Mouse (Mus musculus) urinary bladder, postnatal 10 days (tissue): ENCODE data around the gene Ctnnb1.
A peak's percentile ranks its signal among the peaks of the same experiment; 100 is the strongest.

ENCODE experiments used
- DNase-seq: peaks from one replicate; pipeline ENCODE4 v3.0.0; 2022; ENCODE audit warnings: low spot score

Ctnnb1 gene

DNA sequence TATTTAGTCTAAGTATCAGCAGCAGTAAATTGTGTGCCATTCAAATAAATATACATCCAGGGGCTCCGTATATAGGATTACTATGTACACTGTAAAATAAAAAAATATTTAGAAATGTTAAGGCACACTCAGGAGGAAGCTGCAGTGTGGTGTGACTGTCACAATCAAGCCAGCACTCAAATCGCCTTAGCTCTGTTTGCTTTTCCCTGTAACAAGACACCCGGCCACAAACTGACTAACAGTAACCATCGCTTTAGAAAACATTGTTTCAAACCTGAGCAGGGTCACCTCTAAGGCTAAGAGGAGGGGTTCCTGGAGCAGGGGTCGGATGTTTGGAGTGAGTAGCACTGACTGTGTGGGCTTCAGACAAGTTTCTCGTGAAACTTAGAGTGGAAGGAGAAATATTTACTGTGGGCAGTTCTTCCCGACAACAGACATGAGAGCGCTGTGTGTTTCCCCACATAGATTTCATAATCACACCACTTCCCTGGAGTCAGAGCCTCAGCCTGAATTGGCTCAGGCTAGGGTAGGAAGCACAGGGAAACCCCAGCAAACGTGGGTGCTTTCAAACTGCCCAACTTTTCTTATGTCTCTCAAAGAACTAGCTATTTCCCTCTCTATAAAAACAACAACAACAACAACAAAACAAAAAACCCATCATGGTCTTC is 1.9 kb upstream of the Ctnnb1 start:
- no peak for DNase-seq

DNA sequence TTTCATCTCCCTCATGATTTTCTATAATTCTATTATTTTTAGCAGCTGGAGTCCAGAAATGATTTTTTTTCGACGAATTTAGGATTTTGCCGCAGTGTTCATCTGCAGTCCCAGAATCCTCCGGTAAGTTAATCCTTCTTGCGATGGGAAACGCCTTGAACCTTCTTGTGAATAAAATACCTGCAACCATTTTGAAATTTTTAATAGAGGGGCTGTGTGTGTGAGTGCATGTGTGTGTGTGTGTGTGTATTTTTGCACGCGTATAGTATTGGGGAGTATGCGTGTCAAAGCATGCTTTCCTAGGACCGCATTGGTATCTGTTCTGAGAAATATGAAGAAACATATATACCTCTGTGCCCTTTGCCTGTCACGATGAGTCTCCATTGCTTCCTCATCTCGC is 1.0 kb downstream of the Ctnnb1 start:
- no peak for DNase-seq

GRCm38 (mm10) chr9:120930811-120931210 is 1.8 kb downstream of the Ctnnb1 start:
- no peak for DNase-seq

GRCm38 (mm10) chr9:120932371-120932770 is 3.4 kb downstream of the Ctnnb1 start:
- DNase-seq, result no peak

GRCm38 (mm10) chr9:120932797-120933586 is 4.0 kb downstream of the Ctnnb1 start:
- DNase-seq, result peak; percentile 90

DNA sequence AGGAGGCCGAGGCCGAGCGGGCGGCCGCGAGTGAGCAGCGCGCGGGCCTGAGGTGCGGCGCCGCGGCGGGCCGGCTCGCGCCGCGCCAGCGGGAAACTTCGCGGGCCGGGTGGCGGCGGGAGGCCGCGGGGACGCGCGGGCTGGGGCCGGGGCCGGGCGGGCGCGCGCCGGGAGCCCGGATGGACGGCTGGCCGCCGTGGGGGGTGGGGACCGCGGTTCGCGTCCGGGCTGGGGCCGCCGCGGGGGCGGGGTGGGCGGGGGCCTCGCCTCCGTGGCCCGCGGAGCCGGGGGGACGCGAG is 4.5 kb downstream of the Ctnnb1 start:
- DNase-seq, result no peak

DNA sequence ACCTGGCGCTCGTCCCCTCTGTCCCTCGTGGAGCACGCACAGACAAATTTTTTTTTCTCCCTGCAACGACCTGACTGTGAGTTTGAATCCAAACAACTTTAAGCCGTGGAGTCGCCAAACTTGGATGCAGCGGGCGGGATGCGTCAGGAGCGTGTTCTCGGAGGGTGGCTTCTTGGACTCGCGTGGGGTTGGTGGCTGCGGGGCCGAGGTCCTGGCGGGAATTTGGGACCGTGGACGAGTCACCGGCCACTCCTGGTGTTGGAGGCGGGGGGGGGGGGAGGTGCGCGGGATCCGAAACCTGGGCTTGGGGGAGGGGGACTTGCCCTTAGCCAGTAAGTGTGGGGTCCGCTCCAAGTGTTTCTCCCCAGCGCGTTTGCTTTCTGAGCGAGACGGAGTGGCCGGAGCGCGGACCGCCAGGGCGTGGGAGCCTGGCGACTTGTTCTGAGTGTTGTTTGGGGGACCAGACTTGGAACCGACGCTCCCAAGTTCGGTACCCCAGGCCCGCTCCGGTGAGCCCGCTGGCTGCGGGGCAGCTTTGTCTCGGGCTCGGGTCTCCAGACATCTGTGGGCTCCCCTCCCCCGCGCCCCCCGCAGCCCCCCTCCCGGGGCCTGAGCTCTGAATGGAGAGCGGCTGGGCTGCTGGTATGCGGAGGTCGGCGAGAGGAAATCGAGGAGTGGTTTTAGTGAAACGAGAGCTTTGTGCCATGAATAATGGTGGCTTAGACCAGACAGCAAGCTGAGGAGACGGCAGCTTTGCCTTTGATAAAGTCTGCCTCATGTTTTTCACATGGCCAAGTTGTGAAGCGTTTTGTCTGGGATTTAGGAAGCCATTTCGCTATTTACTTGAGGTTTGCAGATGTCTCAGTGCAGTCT is 5.1 kb downstream of the Ctnnb1 start:
- DNase-seq, result no peak

DNA sequence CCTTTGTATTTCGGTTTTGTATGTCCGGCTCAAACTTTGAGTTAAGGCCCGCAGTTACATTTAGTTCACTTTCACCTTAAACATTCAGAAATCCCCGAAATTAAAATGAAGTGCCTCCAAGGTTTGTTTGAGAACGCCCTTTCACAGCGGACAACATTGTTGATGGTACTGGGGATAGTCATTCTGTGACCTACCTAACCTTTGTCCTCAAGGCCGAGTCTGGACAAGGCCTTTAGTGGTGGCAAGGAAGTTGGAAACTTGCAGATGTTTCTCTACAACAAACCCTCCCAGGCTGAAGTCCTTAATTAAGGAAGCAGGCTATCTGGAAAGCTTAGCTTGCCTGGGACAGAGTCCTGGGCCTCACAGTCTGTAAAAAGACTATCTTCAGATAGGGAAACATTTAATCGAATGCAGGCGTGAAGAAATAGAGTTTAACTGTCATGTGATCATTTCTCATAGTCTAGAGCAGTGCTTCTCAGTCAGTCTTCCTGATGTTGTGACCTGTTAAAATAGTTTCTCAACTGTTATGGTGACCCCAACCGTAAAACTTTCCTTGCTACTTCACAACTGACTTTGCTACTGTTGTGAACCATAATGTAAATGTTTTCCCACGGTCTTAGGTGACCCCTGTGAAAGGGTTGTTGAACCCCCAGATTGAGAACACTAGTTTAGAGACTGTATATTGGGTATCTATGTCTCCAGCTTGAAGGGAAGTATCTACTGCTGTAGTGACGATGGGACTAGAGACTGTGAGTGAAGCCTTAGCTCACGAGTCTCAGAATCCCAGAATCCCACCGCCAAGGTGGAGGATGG is 6.0 kb downstream of the Ctnnb1 start:
- no peak for DNase-seq

DNA sequence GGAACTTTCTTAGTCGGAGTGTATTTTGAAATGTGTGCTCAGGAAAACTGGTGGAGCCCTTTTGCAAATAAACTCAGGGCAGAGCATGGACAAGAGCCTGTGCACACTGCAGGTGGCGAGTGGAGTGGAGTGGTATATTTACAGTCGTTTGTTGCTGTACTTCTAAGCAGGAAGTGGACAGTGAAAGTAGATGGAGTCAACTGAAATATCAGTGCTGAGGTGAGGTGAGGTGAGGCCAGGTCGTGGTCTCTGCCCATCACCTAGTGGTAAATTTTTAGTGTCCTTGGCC is 6.6 kb downstream of the Ctnnb1 start:
- no peak for DNase-seq

- DNase-seq, result no peak
These were observed 7.3 kb downstream of the Ctnnb1 start for GRCm38 (mm10) chr9:120936351-120936750.

DNA sequence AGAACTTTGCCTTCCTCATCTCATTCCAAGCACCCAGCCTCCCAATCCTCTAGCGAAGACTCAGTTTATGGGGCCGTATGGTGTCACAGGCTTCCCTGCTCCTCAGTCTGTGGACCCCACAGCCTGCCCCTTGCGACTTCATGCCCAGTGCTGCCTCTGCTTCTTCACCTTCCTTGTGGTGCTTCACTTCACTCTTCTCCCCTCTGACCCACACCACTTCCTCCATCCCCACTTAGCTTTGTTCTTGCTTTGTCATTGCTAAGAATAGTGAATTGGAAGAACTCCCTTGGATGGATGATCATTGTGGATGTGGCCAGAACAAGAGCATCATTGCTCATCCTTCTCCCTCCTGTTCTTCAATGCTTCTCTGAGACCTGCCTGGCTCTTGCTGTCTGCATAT is 11.8 kb downstream of the Ctnnb1 start:
- DNase-seq, result no peak

- DNase-seq, result no peak
These were observed 14.7 kb downstream of the Ctnnb1 start for GRCm38 (mm10) chr9:120943757-120944156.

GRCm38 (mm10) chr9:120944211-120944610 is 15.2 kb downstream of the Ctnnb1 start:
- DNase-seq, result no peak

DNA sequence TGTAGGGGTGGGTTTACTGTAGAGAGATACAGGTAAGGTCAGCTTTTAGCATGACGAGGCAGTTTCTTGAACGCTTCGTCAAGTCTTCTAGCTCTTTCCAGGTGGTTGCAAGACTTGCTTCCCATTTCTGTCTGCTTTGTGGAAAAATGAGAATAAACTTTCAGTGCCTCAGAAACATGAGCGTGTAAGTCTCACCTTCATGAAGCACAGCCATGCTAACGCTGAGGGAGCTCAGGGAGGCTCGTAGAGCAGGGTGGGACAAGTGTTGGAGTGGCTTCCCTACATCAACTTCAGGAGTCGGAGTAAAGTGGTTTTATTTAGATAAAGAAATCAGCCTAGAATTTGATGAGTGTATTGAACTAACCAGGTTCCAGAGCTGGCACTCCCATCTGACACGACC is 17.1 kb downstream of the Ctnnb1 start:
- no peak for DNase-seq

DNA sequence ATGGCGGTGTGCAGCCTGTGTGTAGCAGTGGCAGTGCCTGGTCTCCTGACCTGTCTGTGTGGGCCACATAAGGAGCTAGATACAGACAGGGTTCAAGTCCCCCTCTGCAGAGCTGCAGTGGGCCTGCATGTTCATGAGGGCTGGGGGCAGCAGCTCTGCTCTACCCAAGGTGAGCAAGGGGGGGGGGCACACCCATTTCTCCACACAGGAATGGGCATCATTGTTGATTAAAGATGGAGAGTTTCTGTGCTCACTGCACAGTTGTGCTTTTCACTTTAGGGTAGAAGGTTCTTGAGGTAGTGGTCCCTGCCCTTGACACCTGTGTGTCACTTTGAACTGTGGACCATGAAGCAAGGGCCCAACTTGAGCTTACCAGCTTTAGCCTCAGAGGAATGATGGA is 19.8 kb downstream of the Ctnnb1 start:
- DNase-seq, result no peak

- DNase-seq, result no peak
These were observed 21.7 kb downstream of the Ctnnb1 start for GRCm38 (mm10) chr9:120950761-120951160.

- DNase-seq, result no peak
These were observed 22.9 kb downstream of the Ctnnb1 start for GRCm38 (mm10) chr9:120951947-120952346.

GRCm38 (mm10) chr9:120958051-120958450 is 29.0 kb downstream of the Ctnnb1 start:
- no peak for DNase-seq

DNA sequence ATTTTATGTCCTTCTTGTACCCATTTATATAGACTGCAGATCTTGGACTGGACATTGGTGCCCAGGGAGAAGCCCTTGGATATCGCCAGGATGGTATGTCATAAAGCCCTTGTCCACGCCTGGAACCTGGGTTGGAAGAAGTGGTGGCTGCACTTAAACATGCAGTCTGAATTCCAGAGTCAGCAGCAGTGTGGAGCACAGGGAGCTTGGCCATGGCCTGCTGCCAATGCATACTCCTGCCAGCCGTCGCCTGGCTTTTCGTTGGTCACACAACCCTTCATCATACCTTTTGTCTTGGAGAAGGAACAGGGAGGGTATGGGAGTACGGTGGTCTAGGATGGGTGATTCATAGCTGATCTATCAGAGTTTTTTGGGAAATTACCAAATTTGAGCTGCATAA is 29.5 kb downstream of the Ctnnb1 start:
- no peak for DNase-seq

DNA sequence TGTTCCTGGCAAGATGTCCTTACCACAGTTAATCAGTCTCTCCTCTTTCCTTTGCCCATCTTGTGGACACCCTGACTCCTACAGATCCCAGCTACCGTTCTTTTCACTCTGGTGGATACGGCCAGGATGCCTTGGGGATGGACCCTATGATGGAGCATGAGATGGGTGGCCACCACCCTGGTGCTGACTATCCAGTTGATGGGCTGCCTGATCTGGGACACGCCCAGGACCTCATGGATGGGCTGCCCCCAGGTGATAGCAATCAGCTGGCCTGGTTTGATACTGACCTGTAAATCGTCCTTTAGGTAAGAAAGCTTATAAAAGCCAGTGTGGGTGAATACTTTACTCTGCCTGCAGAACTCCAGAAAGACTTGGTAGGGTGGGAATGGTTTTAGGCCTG is 30.2 kb downstream of the Ctnnb1 start:
- no peak for DNase-seq

DNA sequence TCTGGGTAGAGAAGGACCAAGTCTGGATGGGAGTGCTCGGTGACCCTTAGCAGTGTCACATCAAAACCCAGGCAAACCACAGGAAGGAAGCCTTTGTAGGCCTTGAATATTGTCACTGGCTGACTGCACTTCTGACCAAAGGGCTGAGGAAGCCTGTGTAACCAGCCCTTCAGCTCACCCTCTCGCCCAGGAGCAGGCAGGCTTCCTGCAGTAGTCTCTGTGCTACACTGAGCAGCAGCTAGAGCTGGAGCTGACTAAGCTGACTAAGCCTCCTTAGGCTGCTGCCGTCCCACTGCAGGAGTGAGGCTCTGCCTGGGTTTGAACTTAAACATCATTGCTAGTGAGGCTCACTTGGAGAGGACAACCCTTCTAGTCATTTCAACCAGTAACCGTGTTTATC is 31.6 kb downstream of the Ctnnb1 start:
- DNase-seq, result no peak

DNA sequence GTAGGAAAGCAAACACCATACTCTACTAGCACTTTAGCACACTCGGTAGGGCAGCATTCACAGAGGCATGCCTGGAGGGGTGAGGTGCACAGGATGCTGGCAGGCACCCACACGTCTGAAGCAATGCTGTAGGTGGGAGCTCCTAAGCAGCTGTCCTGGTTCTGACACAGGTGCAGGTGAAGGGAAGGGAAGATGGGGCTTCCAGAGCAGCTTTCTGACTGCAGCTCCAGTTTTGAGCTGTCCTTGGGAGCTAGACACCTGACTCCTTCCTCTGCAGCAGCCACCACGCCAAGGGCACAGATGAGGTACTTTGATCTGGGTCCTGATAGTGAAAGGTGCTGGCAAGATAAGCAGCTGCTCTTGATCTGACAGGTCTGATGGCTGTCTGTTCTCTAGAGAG is 32.5 kb downstream of the Ctnnb1 start:
- no peak for DNase-seq
